Mouse (Mus musculus) forebrain, embryonic 14.5 days (tissue): ENCODE measurements around the gene Olfr159. TPM values are rescaled to one million over a fixed set of nuclear protein-coding genes. Genes with fewer than 3 reads are reported as not detected.
"Not testable (repeated sequence)": the region's sequence is repeated elsewhere in the genome, so short reads cannot be mapped to it uniquely, and the experiment has no call there.

Experiments used
- ATAC-seq: fragments of 200-750 bp; cut with Nextera tagmentation; 2 replicates; pipeline ENCODE4 v1.8.0; 2017; ENCODE audit warnings: mild to moderate bottlenecking, moderate library complexity
- DNase-seq: peaks from one replicate; pipeline ENCODE4 v3.0.0-alpha.2; 2015; ENCODE audit warnings: low spot score
- H3K27ac ChIP-seq: fragments of 300-500 bp; sonication (generic); 2 replicates; pipeline ENCODE4 v1.5.1; 2014; ENCODE audit warnings: low read depth, mild to moderate bottlenecking, control low read depth, low read length, moderate library complexity
- H3K27me3 ChIP-seq: fragments of 300-500 bp; sonication (generic); replicated peaks from 2 replicates; pipeline ENCODE4 v1.6.1; 2014; ENCODE audit warnings: low read length, control low read depth, mixed read lengths; ENCODE audit not compliant: control insufficient read depth, insufficient read depth
- H3K36me3 ChIP-seq: fragments of 300-500 bp; sonication (generic); 2 replicates; pipeline ENCODE4 v1.6.1; 2014; ENCODE audit warnings: low read length, control low read depth; ENCODE audit not compliant: control insufficient read depth, insufficient read depth
- H3K4me1 ChIP-seq: fragments of 300-500 bp; sonication (generic); 2 replicates; pipeline ENCODE4 v1.6.1; 2014; ENCODE audit warnings: antibody characterized with exemption, low read length, control low read depth; ENCODE audit not compliant: control insufficient read depth, insufficient read depth
- H3K4me2 ChIP-seq: fragments of 300-500 bp; sonication (generic); 2 replicates; pipeline ENCODE4 v1.6.1; 2014; ENCODE audit warnings: mild to moderate bottlenecking, control low read depth, low read length
- H3K4me3 ChIP-seq: fragments of 300-500 bp; sonication (generic); 2 replicates; pipeline ENCODE4 v1.5.1; 2014; ENCODE audit warnings: low read depth, low read length, control low read depth
- H3K9ac ChIP-seq: fragments of 300-500 bp; sonication (generic); 2 replicates; pipeline ENCODE4 v1.6.1; 2014; ENCODE audit warnings: mild to moderate bottlenecking, low read length, control low read depth, moderate library complexity
- H3K9me3 ChIP-seq: fragments of 300-500 bp; sonication (generic); replicated peaks from 2 replicates; pipeline ENCODE4 v1.6.1; 2016; ENCODE audit warnings: low read length, control low read depth, mixed read lengths; ENCODE audit not compliant: control insufficient read depth
- WGBS: fragments of 180-500 bp; shearing (Covaris S2); extraction: QIAGEN DNeasy Blood & Tissue Kit; methylation state at CpG from one replicate; pipeline ENCODE4 v1.1.7; 2014; 5-methylcytosine and 5-hydroxymethylcytosine counted together
- polyA plus RNA-seq: library from polyadenylated mRNA; unstranded; fragments of >200 nt; fragmentation: Nextera tagmentation; extraction: Ambion mirVana; gene quantifications from 2 replicates; pipeline ENCODE4 v1.2.1, GENCODE M21; 2014

Gene Olfr159
- not detected in 2 replicates for polyA plus RNA-seq

DNA sequence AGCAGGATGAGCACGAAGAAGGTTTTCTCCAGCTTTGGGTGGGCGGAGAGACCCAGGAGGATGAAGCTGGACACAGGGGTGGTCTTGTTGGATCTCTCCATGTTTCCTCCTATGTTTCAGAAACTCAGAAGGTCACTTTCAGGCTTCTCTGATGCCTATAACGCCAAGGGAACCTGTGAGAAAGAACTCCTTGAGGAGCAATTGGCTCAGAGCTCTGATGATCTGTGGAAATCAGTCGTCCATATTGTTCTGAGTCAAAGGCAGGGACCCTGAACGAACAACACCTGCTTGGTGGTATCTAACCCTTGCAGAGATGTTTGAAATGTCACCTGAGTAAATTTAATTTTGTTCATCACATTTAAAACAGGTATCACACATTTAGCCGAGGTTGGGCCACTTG, at the start of gene Olfr159:
Olfr159 (minus strand) TSS at position 101 of the 400 bp plus-strand sequence.
- no peak within 1 kb of the TSS for H3K4me3 ChIP-seq

DNA sequence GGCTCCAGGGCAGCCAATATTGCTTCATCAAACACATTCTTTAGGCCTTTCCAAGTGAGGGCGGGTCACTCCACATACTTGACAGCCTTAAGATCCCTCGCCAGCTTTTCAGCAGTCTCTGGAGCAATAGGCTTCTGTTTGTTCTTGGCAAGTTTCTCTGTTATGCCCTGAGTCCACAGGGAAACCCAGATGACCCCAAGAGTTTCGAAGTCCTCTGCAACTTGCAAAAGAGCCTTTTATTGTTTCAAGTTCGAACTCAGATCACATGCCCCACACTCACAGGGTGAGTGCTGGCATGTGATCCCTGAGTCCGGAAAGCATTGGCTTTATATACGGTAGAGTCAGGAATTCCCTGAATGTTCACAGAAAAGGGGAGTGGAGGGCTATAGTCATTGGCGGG, 28.1 kb upstream of the Olfr159 start:
- Histone ChIP-seq H3K4me1 (no peaks in the 10 kb centered on the region), H3K27me3 (no peaks in the 10 kb centered on the region), H3K36me3 (no peaks in the 10 kb centered on the region), H3K27ac (no peak overlapping the region), H3K4me3 (no peak overlapping the region), H3K9me3 (no peaks in the 10 kb centered on the region; the same call in 1 of the 2 replicates), H3K9ac (no peak overlapping the region), H3K4me2 (no peak overlapping the region)
- no peak for ATAC-seq
- WGBS = 85% methylated on average over 7 of the region's 7 CpGs
- DNase-seq = no peak

More for the DNA sequence above, at the start of gene Olfr159:
- no peaks in the 10 kb centered on the region for H3K4me1 ChIP-seq
- no peak within 1 kb of the TSS for H3K9ac ChIP-seq
- H3K27ac ChIP-seq = no peak within 1 kb of the TSS
- no peak for ATAC-seq
- no peak for DNase-seq
- H3K27me3 ChIP-seq = no peaks in the 10 kb centered on the region
- H3K4me2 ChIP-seq = no peak within 1 kb of the TSS
- no peaks in the 10 kb centered on the region for H3K9me3 ChIP-seq
- H3K36me3 ChIP-seq = no peaks in the 10 kb centered on the region
- 81% methylated on average over 6 of the region's 6 CpGs for WGBS

DNA sequence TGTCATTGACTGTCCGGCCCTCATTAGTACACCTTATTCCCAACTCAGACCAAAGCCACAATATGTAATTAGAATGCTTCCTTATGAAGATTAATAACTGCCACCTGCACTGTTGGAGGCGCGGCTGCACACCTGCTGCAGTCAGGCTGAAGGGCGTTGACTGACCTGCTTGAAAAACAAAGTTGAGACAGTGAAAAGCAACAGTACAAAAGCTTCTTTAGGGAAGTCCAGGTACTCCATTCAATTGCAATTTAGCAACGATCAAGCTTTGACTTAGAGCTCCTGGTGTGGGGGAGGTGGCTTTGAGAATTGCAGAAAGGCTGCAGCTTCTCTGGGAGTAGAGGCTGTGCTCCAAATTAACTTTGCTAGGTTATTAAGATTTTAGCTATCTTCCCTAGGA, 25.0 kb upstream of the Olfr159 start:
- H3K36me3 ChIP-seq, H3K4me2 ChIP-seq, H3K4me1 ChIP-seq, H3K27me3 ChIP-seq, DNase-seq, H3K4me3 ChIP-seq, H3K9me3 ChIP-seq, ATAC-seq, H3K27ac ChIP-seq, H3K9ac ChIP-seq: not testable (repeated sequence)
- 84% methylated on average over 5 of the region's 5 CpGs for WGBS

DNA sequence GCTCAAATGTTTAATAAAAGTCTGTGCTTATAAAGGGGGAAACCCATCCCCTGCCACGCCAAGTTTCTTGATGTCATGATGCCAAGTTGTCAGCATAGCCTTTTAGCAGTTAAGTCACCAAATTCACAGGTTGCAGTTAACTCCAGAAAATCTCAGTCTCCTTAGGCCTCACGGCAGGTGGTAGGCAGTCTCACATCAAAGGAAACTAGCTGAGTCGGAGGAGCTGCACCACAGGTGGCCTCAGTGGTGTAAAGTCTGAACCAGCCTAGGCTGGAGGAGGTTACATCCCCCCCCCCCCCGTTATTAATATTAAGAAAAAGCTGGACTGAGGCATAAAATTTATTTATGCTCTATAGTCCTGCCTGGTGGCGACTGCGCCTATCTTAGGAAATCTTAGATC, 24.5 kb upstream of the Olfr159 start:
- H3K27ac ChIP-seq = no peak overlapping the region
- H3K4me2 ChIP-seq = no peak overlapping the region
- WGBS = 79% methylated on average over 6 of the region's 6 CpGs
- no peak for ATAC-seq
- H3K4me3 ChIP-seq = no peak overlapping the region
- H3K27me3 ChIP-seq = no peaks in the 10 kb centered on the region
- DNase-seq = no peak
- no peak overlapping the region for H3K9ac ChIP-seq
- no peaks in the 10 kb centered on the region for H3K9me3 ChIP-seq
- H3K36me3 ChIP-seq = no peaks in the 10 kb centered on the region
- no peaks in the 10 kb centered on the region for H3K4me1 ChIP-seq

DNA sequence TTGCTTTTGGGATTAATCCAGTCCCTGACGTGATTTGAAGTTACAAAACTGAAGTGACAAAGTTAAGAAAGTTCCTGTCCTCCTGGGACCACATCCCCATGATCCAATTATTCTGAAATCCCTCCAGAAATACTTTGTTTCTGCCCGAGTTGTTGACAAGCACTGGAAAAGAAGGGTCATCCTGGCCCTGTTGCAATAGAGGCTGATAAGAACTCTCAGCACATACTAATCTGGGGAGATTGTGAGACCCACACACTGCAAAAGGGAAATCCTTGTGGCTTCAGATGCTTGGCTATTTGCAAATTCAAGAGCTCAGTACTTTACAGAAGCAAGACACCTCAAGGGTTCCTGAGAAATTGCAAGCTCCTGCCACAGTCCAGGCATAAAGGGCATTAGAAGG, 1.5 kb upstream of the Olfr159 start:
- no peak overlapping the region for H3K4me2 ChIP-seq
- no peaks in the 10 kb centered on the region for H3K36me3 ChIP-seq
- no peak overlapping the region for H3K4me3 ChIP-seq
- no peaks in the 10 kb centered on the region for H3K4me1 ChIP-seq
- 24% methylated on average over 2 of the region's 2 CpGs for WGBS
- ATAC-seq (no peak), DNase-seq (no peak)
- H3K27me3 ChIP-seq = no peaks in the 10 kb centered on the region
- no peaks in the 10 kb centered on the region for H3K9me3 ChIP-seq
- H3K27ac ChIP-seq = no peak overlapping the region
- no peak overlapping the region for H3K9ac ChIP-seq

DNA sequence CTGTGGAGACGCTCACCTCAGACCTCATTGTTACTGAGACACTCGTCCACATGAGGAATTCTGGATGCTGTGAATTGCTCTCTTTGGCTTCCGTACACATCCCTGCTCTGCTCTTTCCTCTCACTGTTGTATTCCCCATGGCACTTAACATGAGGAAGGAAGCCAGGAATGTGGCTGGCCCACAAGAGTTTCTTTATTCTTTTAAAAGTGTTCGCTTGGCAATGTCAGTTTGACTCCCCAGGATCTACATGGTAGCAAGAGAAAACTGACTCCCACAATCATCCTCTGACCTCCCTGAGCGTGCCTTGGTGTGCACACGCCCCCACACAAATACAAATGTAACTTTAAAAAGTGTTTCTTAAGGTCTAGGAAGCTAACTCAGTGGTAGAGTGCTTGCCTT, 817 bp upstream of the Olfr159 start:
- 67% methylated on average over 6 of the region's 6 CpGs for whole genome bisulfite sequencing
- H3K4me3 ChIP-seq = no peak overlapping the region
- no peaks in the 10 kb centered on the region for H3K9me3 ChIP-seq
- no peak overlapping the region for H3K4me2 ChIP-seq
- no peaks in the 10 kb centered on the region for H3K4me1 ChIP-seq
- DNase-seq (no peak), ATAC-seq (no peak)
- H3K36me3 ChIP-seq = no peaks in the 10 kb centered on the region
- H3K27ac ChIP-seq = no peak overlapping the region
- no peaks in the 10 kb centered on the region for H3K27me3 ChIP-seq
- no peak overlapping the region for H3K9ac ChIP-seq

DNA sequence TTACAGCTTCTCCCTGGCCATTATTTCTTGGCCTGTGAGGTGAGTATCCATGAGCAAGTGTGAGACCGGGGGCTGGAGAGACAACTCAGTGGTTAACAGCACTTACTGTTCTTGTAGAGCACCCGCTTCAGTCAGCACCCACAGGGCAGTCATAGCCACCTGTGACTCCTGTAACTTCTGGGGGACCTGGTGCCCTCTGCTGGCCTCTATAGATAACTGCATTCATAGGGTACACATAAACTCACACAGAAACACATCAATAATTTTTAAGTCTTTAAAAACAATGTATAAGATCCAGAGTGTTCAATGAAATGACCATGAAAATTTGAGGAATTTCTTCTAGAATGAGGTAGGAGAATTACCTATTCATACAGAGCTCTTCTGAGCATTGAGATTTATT, 1.4 kb downstream of the Olfr159 start:
- H3K27me3 ChIP-seq = no peaks in the 10 kb centered on the region
- H3K4me1 ChIP-seq = no peaks in the 10 kb centered on the region
- no peak overlapping the region for H3K4me2 ChIP-seq
- WGBS = 92% methylated on average over 2 of the region's 2 CpGs
- H3K4me3 ChIP-seq = no peak overlapping the region
- H3K9ac ChIP-seq = no peak overlapping the region
- DNase-seq (no peak), ATAC-seq (no peak)
- no peaks in the 10 kb centered on the region for H3K36me3 ChIP-seq
- H3K9me3 ChIP-seq = no peaks in the 10 kb centered on the region
- H3K27ac ChIP-seq = no peak overlapping the region

DNA sequence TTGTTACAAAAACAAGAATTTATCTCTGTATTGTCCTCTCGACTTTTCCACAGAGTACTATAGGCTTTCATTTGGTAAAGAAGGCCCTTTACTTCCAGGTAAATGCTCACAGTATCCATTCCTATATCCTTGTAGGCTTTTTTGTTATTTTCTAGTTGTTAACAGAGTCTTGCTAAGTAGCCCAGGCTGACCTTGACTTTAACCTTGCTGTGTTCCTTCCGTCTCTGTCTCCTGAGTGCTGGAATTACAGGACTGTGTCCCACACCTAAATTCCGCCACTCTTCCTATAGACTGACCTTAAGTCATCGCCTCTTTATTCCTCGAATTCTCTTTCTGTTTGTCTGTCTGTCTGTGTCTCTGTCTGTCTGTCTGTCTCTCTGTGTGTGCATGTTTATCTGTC, 2.5 kb downstream of the Olfr159 start:
- Histone ChIP-seq H3K4me2 (no peak overlapping the region), H3K9ac (no peak overlapping the region), H3K27me3 (no peaks in the 10 kb centered on the region), H3K4me1 (no peaks in the 10 kb centered on the region), H3K4me3 (no peak overlapping the region), H3K36me3 (no peaks in the 10 kb centered on the region), H3K27ac (no peak overlapping the region), H3K9me3 (no peaks in the 10 kb centered on the region)
- no peak for DNase-seq
- 82% methylated on average over 5 of the region's 5 CpGs for WGBS
- no peak for ATAC-seq

DNA sequence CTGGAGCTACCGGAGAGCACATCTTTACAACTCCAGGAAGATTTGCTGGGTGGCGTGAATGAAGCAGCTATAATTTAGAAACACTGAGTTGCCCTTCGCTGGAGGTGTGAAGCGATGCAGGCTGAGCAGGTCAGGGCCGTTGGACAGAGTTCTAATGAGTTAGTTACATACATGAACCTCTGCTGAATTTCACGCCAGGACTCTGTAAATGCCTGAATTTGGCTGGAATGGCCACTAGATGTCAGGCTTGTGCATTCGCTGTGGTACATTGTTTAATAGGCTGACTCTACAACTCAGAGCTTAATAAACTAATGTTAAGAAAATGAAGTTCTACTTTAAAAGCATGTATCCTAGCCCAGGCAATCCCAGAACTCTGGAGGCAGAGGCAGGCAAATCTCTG, 7.4 kb downstream of the Olfr159 start:
- no peaks in the 10 kb centered on the region for H3K27me3 ChIP-seq
- no peak overlapping the region for H3K4me3 ChIP-seq
- no peaks in the 10 kb centered on the region for H3K4me1 ChIP-seq
- H3K4me2 ChIP-seq = no peak overlapping the region
- H3K27ac ChIP-seq = no peak overlapping the region
- ATAC-seq (no peak), DNase-seq (peak; percentile 82)
- H3K36me3 ChIP-seq = no peaks in the 10 kb centered on the region
- H3K9ac ChIP-seq = no peak overlapping the region
- H3K9me3 ChIP-seq = no peaks in the 10 kb centered on the region
- WGBS = 25% methylated on average over 7 of the region's 7 CpGs
